Mouse (Mus musculus): ENCODE measurements around the gene Comt.

Comt gene

DNA sequence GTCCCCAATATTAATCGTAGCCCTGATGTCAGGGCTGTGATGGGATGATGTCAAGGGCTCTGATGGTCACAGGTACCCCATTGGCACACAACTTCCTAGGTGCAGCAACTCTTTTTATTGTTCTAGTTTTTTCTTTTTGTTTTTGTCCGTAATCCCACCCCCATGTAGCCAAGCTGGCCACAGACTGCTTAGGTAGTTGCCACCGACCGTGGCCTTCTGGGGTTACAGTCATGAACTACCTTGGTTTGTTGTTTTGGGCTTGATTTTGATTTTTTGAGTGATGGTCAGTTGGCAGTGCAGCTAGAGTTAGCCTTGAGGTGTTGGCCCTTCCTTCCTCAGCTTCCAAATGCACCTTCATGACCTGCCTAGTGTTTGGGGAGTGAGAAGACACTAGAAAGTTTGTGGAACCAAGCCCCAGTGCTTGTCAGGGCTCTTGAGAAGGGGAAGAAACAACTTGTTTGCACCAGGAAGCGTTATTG, at the start of gene Comt:
Gene Comt (minus strand): TSS at position 51 of the 479 bp plus-strand sequence.
- no peak for DNase-seq (ENCODE audit: low read depth, low spot score)

DNA sequence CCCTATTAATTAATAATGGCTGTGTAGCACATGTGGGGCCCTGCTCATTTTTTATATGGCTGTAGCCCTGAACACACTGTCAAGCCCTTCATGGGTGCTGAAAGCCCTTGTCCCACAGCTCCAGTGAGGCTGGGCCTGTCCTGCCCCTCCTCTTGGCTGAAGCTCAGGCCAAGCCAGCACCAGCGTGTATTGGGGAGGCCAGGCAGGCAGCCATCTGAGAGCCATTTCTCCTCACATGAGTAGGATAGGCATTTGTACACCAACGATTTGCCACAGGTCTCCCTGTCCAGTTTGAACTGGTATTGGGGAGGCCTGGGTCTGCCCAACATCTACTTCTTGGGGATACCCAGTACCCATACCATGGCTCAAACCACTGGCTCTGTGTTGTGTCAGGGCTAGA, 47.4 kb upstream of the Comt start:
- no peak for DNase-seq (ENCODE audit: low read depth, low spot score)

DNA sequence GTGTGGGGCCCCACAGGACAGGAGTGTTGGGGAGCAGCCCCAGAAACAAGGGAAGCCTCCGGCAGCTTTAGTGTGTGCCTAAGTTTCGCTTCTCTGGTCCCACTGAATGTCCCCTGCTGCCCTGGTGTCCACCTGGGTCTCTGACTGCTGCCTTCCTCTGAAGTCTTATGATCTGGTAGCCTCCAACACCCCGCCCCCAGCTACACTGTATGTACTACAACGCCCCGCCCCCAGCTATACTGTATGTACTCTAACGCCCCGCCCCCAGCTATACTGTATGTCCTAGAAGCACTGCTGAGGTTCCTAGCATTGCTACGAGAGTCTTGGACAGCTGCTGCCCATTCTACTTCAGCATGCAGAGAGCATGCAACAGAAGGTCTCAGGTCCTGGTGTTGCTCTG, 46.3 kb upstream of the Comt start:
- DNase-seq (ENCODE audit: low read depth, low spot score) = no peak

DNA sequence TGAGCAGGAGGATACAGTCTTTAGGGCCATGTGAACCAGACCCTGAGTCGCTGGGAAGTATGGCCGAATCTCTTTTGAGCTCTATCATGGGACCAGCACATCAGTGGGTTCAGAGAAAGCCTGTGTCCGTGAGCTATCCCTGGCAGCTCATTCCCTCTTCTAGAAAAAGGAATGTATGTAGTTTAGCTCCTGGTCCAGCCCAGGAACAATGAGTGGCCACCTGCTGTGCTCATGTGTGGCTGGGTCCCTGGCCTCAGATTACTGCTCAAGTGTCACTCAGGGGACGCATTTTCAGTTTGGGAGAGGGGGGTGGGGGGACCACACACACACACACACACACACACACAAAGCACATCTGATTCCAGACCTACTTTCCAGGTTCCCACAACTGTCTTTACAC, 45.8 kb upstream of the Comt start:
- no peak for DNase-seq (ENCODE audit: low read depth, low spot score)

DNA sequence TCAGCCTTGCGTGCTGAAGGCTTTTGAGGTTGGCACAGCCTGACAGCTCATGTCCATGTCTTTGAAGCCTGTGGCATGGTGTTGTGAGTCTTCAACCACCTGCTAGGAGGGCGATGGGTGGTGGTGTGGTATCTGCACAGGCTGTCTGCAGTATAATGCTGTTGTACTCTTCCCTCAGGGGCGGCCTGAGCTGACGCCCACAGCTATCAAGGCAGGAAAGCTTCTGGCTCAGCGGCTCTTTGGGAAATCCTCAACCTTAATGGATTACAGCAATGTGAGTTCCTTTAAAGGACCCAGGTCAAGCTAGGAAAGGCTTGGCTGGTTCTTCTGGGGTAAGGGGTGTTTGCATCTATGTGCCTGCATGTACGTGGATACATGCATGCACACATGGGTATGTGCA, 45.3 kb upstream of the Comt start:
- DNase-seq (ENCODE audit: low read depth, low spot score) = no peak

DNA sequence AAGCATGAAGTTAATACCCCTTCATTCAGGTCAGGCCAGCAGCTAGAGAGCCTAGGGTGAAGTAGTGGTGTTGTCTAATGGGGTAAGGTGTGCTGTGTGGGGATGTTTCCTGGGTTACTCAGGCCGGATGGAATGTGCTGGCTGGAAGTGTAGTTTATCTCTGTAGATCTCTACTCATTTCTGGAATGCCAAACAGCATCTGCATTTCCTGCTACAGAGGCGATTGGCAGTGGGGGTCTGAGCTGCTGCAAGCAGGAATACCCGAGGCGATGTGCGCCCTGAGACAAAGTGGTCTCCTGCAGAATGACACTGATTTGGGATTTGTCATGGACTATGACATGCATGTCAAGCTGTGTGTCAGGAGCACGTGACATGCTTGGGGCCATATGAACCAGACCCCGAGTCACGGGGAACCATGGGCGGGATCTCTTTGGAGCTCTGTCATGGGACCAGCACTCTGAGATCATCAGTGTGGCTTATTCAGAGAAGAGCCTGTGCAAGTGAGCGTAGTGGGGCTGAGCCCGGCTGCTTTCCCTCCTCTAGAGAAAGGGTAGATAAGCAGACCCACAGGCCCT, 44.8 kb upstream of the Comt start:
- DNase-seq (ENCODE audit: low read depth, low spot score) = no peak

DNA sequence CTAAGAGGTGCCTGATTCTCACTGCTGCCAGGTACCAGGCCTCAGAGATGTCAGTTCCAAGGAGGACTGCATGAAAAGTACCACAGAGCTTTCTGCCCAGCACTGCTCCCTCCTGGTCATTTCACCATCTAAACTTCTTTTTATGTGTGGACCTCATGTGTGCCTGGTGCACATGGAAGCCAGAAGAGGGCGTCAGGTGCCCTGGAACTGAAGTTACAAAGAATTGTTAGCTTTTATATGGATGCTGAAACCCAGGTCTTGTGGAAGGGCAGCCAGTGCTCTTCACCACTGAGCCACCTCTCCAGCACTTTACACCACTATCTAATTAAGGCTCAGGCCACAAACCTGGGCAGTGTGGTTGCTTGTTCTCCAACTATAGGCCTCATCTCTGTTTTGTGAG, 44.2 kb upstream of the Comt start:
- no peak for DNase-seq (ENCODE audit: low read depth, low spot score)

DNA sequence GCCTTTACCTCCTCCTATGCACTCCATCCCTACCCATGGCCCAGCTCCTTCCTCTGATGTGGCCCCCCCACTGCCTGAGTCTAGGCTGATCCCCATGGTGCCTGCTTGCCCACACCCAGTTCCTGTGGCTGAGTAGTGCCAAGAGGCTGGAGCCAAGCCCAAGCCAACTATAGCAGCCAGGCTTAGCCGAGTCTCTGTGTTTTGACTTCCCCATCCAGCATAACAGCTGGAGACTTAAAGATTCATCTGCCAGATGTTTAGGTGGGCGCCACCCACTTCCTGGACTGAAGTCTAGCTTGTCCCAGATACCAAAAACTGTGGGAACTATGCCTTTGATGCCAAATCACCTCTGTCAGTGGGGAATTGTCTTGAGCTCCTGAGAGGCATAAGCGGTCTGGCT, 37.6 kb upstream of the Comt start:
- DNase-seq (ENCODE audit: low read depth, low spot score) = no peak

DNA sequence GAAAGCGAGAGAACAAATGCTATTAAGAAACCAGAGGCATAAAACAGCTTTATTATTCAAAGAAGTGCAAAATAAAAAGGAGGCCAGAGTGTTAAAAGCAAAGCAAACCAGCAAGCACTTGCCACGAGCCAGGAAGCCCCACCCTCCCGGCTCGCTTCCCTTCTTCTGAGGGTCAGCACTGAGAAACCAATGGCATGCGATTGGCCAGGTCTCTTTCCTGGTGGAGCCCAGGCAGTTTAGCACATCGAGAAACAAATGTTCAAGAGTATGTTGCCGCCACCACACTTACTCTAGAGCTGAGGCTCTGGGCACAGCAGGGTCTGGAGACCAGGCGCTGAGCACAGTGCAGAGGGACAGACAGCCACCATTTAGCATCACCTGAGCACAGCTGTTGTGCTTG, 35.9 kb upstream of the Comt start:
- DNase-seq (ENCODE audit: low read depth, low spot score) = no peak

DNA sequence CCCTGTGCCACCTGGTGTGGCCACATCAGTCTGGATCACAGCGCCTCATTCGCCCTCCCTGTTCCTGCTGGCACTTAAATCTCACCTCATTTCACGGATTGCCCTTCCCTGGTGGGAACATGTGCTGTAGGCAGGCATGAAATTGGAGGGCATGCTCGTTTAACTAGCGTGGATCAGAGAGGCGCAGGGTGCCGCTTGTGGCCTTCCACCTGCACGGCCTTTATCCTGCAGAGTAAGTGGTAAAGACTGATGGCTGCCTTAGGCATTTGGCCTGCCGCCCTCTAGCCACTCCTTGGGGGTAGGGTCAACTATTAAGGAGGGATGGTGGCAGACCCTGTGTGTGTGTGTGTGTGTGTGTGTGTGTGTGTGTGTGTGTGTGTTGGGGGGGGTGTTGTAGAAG, 35.4 kb upstream of the Comt start:
- no peak for DNase-seq (ENCODE audit: low read depth, low spot score)

DNA sequence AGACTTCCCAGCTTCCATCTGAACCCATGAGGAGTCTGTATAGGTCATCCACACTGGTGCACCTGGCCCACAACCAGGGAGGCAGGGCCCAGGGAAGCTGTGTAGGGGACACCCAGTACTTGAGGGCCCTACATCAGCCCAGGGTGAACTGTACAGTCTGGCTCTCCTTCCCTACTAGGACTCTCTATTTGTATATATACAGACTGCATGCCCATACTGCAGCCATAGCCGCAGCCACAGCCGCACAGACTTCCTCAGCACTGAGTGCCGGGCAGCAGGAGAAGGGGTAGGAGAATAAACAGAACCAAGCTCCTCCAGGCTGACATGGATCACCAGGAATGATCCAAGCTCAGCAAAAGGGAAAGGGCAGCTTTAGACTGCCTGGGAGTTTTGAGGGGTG, 34.2 kb upstream of the Comt start:
- no peak for DNase-seq (ENCODE audit: low read depth, low spot score)

DNA sequence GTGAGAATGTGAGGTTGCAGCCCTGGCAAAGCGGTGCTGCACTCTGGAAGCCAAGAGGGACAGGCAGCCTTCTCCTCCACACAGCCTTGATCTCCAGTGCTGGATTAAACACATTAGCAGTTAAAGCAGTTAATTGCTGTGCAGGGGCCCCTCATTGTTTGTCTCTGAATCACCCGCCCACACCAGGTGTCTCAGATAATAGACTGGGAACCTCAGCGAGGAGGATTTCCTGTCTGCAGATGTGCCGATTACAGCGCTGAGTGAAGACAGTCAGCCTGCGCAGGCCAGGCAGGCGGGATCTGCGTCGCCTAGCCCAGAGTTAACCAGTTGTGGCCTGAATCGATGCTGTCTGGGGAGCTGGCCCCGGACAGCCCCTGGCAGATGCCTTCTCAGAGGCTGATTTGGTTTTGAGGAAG, 33.3 kb upstream of the Comt start:
- peak; percentile 49 for DNase-seq (ENCODE audit: low read depth, low spot score)

DNA sequence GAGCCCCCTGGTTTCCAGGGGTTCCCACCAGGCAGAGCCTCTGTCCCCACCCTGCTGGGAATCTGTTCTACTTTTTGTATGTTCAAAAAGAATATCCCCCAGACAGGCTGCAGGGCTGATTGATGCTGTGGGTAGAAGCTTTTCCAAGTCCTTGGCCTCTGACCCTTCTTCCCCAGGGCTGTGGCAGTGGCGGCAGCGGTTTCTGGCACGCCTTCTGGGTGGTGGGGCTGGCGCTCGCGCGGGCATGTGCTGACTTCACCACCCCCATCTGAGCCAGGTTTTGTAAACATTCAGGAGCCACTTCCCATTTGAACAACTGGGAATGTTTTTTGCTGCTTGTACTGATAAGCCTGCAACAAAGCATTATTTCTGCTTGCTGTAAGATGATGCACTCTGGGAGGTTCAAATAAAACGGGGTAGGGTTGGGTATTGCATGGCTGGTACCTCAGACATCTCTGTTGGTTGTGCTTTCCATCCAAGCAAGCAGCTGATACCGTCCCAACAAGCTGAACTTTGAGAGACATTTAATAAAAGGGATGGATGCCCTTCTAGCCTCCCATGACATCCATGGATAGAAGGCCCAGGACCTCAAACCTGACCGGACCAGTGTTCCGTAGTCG, 32.8 kb upstream of the Comt start:
- no peak for DNase-seq (ENCODE audit: low read depth, low spot score)

DNA sequence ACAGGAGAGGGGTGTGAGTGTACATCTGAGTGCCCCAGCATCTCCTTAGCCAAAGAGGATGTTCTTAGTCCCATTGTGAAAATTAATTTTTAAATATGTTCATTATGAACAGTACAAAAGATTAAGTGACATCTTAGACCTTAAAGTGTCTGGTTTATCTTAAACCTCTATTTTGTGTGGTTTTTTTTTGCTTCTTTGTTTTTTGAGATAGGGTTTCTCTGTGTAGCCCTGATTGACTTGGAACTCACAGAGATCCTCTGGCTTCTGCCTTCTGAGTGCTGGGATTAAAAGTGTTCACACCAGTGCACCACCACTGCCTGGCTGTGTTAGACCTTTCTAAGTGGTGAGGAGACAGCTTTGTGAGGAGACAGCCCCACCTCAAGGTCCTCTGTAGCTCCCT, 32.0 kb upstream of the Comt start:
- DNase-seq (ENCODE audit: low read depth, low spot score) = no peak

DNA sequence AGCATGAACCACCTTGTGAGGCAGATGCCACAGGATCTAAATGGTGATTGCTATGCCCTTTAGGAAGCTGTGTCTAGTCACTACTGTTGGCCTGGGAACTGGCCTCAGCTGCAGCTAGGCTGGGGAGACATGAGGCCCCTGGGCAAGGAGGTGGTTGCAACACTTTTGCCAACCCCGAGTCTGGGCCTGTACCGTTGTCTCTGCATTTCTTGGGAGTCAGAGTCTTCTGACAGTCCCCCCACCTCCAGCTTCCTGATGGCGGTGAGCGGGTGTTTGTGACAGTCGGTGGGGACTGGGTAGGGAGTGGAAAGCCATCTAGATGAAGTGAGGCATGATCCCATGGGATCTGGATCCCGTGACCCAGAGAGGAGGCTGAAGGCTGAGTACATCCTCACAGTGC, 28.8 kb upstream of the Comt start:
- DNase-seq (ENCODE audit: low read depth, low spot score) = no peak

DNA sequence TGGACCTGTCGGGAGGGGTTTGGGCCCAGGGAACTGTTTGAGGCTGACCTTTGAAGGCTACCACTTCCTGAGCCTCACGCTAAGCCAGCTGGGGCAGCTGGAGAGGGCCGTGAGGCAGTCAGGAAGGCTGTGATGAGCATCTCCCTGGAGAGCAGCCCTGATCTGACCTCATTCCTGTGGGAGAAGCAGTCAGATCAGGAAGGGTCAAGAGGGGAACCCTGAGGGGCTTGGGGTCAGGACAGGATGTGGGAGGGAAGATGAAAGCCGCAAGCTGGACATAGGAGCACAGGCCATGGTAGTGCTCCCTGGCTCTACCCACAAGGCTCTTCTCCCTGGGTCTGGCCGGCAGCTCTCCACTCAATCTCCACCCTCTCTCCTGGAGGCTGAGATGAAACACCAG, 27.2 kb upstream of the Comt start:
- no peak for DNase-seq (ENCODE audit: low read depth, low spot score)

DNA sequence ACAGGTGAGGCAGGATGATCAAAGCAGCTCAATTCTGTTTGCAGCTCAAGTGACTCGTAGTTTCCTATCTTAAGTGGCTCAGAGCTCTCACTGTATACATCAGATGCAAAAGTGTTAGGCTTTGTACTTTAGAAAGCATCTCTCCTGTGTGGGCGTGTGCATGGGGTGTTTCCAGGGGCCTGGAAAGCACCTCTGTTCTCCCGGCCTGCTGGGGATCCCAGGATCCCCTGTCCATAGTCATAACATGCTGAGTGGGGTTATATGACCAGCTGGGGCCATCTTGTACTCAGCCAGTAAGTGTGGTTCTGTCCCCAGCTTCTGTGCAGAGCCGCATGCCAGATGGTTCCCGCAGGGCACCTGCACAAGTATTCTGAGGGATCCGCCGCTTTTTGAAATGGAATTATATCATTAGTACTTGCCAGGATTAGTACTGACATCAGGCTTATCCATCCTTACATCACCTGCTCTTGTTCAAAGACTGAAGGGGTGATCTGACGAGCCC, 25.8 kb upstream of the Comt start:
- no peak for DNase-seq (ENCODE audit: low read depth, low spot score)

DNA sequence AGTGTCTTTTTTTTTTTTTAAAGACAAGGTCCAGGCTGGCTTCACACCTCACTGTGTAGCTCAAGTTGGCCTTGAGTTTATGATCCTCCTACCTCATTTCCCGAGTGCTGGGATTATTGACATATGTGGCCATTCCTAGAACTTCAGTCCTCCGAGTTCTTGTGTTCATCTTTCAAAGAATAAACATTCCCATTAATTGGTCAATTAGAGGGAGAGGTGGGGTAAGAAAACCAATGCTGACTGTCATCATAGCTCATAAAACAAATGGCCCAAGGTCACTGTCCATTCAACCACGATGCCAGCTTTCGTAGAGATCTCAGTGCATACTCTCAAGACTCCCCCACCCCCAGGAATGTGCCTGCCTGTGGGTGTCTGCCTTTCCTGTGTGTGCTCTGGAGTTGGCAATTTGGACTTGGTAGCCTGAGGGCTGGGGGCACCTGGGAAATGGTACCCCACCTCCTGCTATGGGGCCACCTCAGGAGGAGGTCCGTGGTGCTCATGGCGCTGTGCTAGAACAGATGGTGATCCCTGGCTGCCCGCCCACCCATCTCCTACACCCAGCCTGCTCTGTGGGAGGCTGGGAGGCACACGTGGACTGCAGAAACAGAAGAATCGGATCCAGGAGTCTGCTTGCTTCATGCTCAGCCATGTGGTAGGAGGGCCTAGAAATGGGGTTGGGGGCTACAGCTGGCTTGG, 25.0 kb upstream of the Comt start:
- DNase-seq (ENCODE audit: low read depth, low spot score) = no peak

DNA sequence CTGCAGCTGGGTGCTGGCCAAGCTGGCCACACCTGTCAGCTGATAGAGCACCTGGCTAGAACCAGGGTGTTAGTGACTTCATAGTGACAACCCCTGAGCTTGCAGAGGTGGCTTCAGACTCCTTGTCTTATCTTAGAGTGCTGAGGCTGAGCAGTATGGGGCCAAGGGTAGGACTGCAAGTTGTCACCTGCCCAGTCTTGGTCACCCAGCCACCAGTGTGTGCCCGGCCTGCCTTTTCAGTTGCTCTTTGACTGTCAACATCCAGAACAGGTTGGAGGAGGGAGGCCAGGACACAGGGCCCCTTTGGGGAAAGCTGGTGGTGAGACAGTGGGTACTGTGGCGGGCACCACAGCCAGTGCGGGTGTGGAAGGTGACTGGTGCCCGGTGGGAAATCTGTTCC, 22.4 kb upstream of the Comt start:
- no peak for DNase-seq (ENCODE audit: low read depth, low spot score)

DNA sequence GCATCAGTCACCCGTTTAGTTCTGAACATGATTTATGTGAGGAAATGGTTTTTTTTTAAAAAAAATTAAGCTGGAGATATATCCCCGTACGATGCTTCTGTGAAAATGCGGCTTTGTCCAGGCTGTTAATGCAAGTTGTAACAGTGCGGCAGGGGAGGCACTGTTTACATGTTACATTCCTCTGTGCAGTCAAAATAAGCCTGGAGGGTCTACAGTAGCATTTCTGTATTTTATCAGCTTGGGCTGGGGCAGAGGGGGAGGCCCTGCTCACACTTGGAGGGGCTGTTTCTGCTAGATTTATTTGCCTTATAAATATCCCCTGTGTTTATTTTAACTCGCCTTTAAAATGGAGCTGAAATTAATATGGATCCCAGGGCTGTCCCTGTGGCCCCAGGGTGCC, 21.5 kb upstream of the Comt start:
- DNase-seq (ENCODE audit: low read depth, low spot score) = no peak

DNA sequence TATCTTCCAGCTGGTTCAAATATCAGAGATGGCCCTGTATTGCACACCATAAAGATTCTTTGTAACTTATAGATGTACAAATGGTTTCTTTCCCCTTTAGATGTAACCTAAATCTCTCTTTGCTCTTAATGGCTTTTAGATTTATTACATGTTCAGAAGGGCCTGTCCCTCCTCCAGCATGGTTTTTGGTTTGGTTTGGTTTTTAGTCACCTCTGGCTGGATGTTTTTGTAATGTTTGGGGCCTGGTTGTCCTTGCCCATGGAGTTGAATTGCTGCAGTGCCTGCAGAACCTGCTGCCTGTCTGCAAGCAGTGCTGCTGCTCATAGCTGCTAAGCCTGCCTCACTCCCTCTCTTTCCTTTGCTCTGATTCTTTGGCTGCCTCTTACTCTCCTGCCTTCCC, 20.6 kb upstream of the Comt start:
- no peak for DNase-seq (ENCODE audit: low read depth, low spot score)

DNA sequence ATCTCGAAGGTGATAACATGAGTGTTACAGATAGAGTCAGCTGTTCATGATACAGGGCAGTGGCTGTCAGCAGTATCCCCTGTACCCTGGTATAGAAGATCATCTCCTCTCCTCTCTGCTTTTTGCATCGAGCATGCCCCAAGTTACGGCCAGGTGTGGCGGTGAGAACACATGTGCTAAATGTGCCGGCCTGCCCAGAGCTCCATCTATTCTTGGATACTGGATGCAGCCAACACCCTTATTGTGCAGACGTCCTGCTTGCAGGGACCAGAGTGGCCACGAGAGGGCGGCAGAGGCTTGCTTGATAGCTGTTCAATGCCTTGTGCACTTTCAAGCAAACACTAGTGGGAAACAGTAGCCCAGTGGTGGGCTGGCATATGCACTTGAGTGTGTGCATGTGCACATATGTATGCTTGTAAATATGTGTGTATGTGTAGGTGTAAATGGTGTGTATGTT, 16.8 kb upstream of the Comt start:
- peak; percentile 85 for DNase-seq (ENCODE audit: low read depth, low spot score)

DNA sequence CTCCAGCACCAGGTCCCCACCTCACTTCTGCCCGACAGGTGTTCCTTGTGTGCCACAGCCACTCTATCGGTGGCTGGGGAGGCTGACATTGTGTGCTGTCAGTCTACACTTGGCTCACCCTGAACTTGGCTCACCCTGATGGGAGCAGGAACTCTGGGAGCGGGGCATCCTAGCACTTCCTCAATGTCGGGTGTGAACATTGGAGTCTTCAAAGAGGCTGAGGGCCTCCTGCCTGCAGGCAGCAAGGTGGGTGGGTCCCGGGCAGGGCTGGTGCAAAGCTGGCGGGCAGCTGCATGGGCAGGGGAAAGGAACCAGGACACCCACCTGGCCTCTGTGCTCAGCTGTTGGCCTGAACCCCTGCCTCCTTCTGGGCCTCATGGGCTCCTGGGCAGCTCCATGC, 9.5 kb upstream of the Comt start:
- no peak for DNase-seq (ENCODE audit: low read depth, low spot score)

Measured in embryo, embryonic 11.5 days (tissue).